Mouse (Mus musculus) bone marrow macrophage, adult 2 months (primary cell): Measurements from ENCODE around the gene Pmepa1.

Experiments
- CTCF ChIP-seq: IDR thresholded peaks from 2 replicates; pipeline ENCODE4 v1.5.1; 2012; ENCODE audit warnings: low read depth, mild to moderate bottlenecking, low read length, moderate library complexity
- POLR2A ChIP-seq: IDR thresholded peaks from 2 replicates; pipeline ENCODE4 v1.6.1; 2012; ENCODE audit warnings: mild to moderate bottlenecking, low read depth, low read length, borderline replicate concordance

GRCm38 (mm10) chr2:173290981-173291380 is 14.6 kb upstream of the Pmepa1 start:
- no peak for TF ChIP-seq CTCF
- TF ChIP-seq POLR2A: no peak
